In the genomic region with DNA sequence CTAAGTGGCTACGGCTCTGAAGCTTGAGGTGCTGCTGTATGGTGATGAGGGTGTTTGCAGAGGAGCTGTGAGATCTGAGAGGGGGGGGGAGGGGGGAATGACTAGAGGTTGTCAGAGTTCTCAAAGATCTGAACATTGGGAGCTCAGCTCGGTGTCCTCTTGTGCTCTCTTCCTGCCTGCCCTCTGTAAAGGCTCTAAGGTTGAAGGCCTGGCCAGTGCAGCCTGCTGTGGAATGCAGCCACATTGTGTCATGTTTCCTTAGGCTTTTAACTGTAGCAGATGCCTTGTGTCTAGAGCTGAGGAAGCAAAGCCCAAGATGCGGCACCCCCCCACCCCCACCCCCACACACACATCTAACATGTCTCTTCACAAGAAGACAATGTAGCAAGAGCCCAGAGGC, we compare ENCODE assay signal across 12 mouse cellular contexts.
"Had no signal": no experiment of that assay in that cellular context is flagged by ENCODE, and none has a peak within 500 bp of the region (broad histone marks: within the 10 kb centered on the region; RNA-seq: fewer than 3 reads in every experiment).

No protein-coding gene starts in this region.

- ATAC-seq: midbrain, embryonic 16.5 days had no signal

- H3K27me3 ChIP-seq: limb, embryonic 13.5 days; midbrain, embryonic 12.5 days; neural tube, embryonic 15.5 days had no signal

- H3K4me3 ChIP-seq: limb, embryonic 13.5 days; midbrain, embryonic 12.5 days; neural tube, embryonic 15.5 days had no signal

- DNase-seq: kidney, adult 11 months; left cerebral cortex, postnatal 4 days; lung, adult 18-20 months; right cerebral cortex, adult 18-20 months; right cerebral cortex, postnatal 25 days; thymus, adult 18-20 months; thymus, postnatal 25 days had no signal

- H3K9ac ChIP-seq: limb, embryonic 13.5 days; liver, embryonic 14.5 days; midbrain, embryonic 12.5 days; neural tube, embryonic 15.5 days had no signal

- H3K4me2 ChIP-seq: limb, embryonic 13.5 days; midbrain, embryonic 12.5 days; neural tube, embryonic 15.5 days had no signal

- H3K27ac ChIP-seq: limb, embryonic 13.5 days; liver, embryonic 14.5 days; midbrain, embryonic 12.5 days; neural tube, embryonic 15.5 days had no signal

- H3K9me3 ChIP-seq: limb, embryonic 13.5 days; midbrain, embryonic 12.5 days; neural tube, embryonic 15.5 days had no signal

- H3K4me1 ChIP-seq: limb, embryonic 13.5 days; midbrain, embryonic 12.5 days; neural tube, embryonic 15.5 days had no signal
